Mouse (Mus musculus): ENCODE results near the gene 4930556J24Rik. TPM values are rescaled to one million over a fixed set of nuclear protein-coding genes. Genes with fewer than 3 reads are reported as not detected.
"Not testable (repeated sequence)": the region's sequence is repeated elsewhere in the genome, so short reads cannot be mapped to it uniquely, and the experiment has no call there.

Gene 4930556J24Rik
- total and polyA plus RNA-seq, 2 experiments from 2014 or later: 0.25 TPM; not detected in 1

- H3K4me3 ChIP-seq (ENCODE audit: low read length): peak within 1 kb of the TSS; percentile 67
- no peaks in the 10 kb centered on the region for H3K36me3 ChIP-seq (ENCODE audit: insufficient read depth, low read length)
- H3K27ac ChIP-seq: peak within 1 kb of the TSS; percentile 93
- no peaks in the 10 kb centered on the region for H3K27me3 ChIP-seq (ENCODE audit: insufficient read depth, low read length)
- peaks cover 28% of the 10 kb centered on the region for H3K4me1 ChIP-seq (ENCODE audit: insufficient read depth, low read length)
- DNase-seq (ENCODE audit: low spot score) (peak; percentile 91), ATAC-seq (peak; percentile 69)
- peak within 1 kb of the TSS; percentile 93 for H3K4me2 ChIP-seq (ENCODE audit: low read depth, low read length)
- no peaks in the 10 kb centered on the region for H3K9me3 ChIP-seq (ENCODE audit: low read length)
- under 1% methylated on average over 27 of the region's 28 CpGs for WGBS
- peak; percentile 96 for TF ChIP-seq CTCF (IDR thresholded peaks at IDR 0.05; ENCODE audit: low read depth)
- H3K9ac ChIP-seq (replicated peaks; ENCODE audit: low read length): peak within 1 kb of the TSS; percentile 77
Measured at GRCm38 (mm10) chr11:3914109-3914840, 62.3 kb downstream of the 4930556J24Rik start, which contains the start of gene Slc35e4. Gene Slc35e4, minus strand, starts transcription at chr11:3914664.

GRCm38 (mm10) chr11:3913316-3914108, 63.1 kb downstream of the 4930556J24Rik start:
- no peaks in the 10 kb centered on the region for H3K27me3 ChIP-seq (ENCODE audit: insufficient read depth, low read length)

GRCm38 (mm10) chr11:3912875-3913271, 63.7 kb downstream of the 4930556J24Rik start:
- peak overlapping the region; percentile 93 for H3K27ac ChIP-seq
- peaks cover 28% of the 10 kb centered on the region for H3K4me1 ChIP-seq (ENCODE audit: insufficient read depth, low read length)
- H3K4me3 ChIP-seq (ENCODE audit: low read length): peak overlapping the region; percentile 67
- DNase-seq (ENCODE audit: low spot score) (peak; percentile 46), ATAC-seq (peak; percentile 19)
- H3K9ac ChIP-seq (replicated peaks; ENCODE audit: low read length): peak overlapping the region; percentile 77
- peak overlapping the region; percentile 93 for H3K4me2 ChIP-seq (ENCODE audit: low read depth, low read length)
- H3K9me3 ChIP-seq (ENCODE audit: low read length): no peaks in the 10 kb centered on the region
- peak; percentile 32 for TF ChIP-seq CTCF (IDR thresholded peaks at IDR 0.05; ENCODE audit: low read depth)
- H3K27me3 ChIP-seq (ENCODE audit: insufficient read depth, low read length): no peaks in the 10 kb centered on the region
- 1% methylated on average over 16 of the region's 16 CpGs for WGBS
- H3K36me3 ChIP-seq (ENCODE audit: insufficient read depth, low read length): no peaks in the 10 kb centered on the region

More at GRCm38 (mm10) chr11:3913316-3914108, 63.1 kb downstream of the 4930556J24Rik start:
- Histone ChIP-seq H3K36me3 (ENCODE audit: insufficient read depth, low read length) (no peaks in the 10 kb centered on the region), H3K9ac (replicated peaks; ENCODE audit: low read length) (peak overlapping the region; percentile 77), H3K27ac (peak overlapping the region; percentile 93), H3K4me3 (ENCODE audit: low read length) (peak overlapping the region; percentile 67), H3K9me3 (ENCODE audit: low read length) (no peaks in the 10 kb centered on the region), H3K4me2 (ENCODE audit: low read depth, low read length) (peak overlapping the region; percentile 93), H3K4me1 (ENCODE audit: insufficient read depth, low read length) (peaks cover 28% of the 10 kb centered on the region)
- DNase-seq (ENCODE audit: low spot score) (peak; percentile 95), ATAC-seq (peak; percentile 91)
- under 1% methylated on average over 62 of the region's 65 CpGs for WGBS
- no peak; the same call in 1 of the 2 replicates for TF ChIP-seq CTCF (IDR thresholded peaks at IDR 0.05; ENCODE audit: low read depth)

GRCm38 (mm10) chr11:3912100-3912874, 64.3 kb downstream of the 4930556J24Rik start:
- TF ChIP-seq CTCF (IDR thresholded peaks at IDR 0.05; ENCODE audit: low read depth): no peak
- H3K9ac ChIP-seq (replicated peaks; ENCODE audit: low read length): peak overlapping the region; percentile 77
- H3K36me3 ChIP-seq (ENCODE audit: insufficient read depth, low read length): peaks cover under 1% of the 10 kb centered on the region; the same call in 1 of the 2 replicates
- H3K4me1 ChIP-seq (ENCODE audit: insufficient read depth, low read length): peaks cover 28% of the 10 kb centered on the region
- 8% methylated on average over 19 of the region's 19 CpGs for WGBS
- no peaks in the 10 kb centered on the region for H3K27me3 ChIP-seq (ENCODE audit: insufficient read depth, low read length)
- H3K4me2 ChIP-seq (ENCODE audit: low read depth, low read length): peak overlapping the region; percentile 93
- peak; percentile 71 for DNase-seq (ENCODE audit: low spot score)
- peak overlapping the region; percentile 93 for H3K27ac ChIP-seq
- peak; percentile 22 for ATAC-seq
- H3K4me3 ChIP-seq (ENCODE audit: low read length): peak overlapping the region; percentile 67
- H3K9me3 ChIP-seq (ENCODE audit: low read length): no peaks in the 10 kb centered on the region

GRCm38 (mm10) chr11:3911440-3911839, 65.1 kb downstream of the 4930556J24Rik start:
- Histone ChIP-seq H3K4me1 (ENCODE audit: insufficient read depth, low read length) (peaks cover 28% of the 10 kb centered on the region), H3K4me3 (ENCODE audit: low read length) (peak overlapping the region; percentile 67), H3K27ac (peak overlapping the region; percentile 93; the same call in 1 of the 2 replicates), H3K9ac (replicated peaks; ENCODE audit: low read length) (peak overlapping the region; percentile 46; the same call in 1 of the 2 replicates), H3K4me2 (ENCODE audit: low read depth, low read length) (peak overlapping the region; percentile 93)
- not testable (repeated sequence) for H3K9me3 ChIP-seq (ENCODE audit: low read length); DNase-seq (ENCODE audit: low spot score); H3K27me3 ChIP-seq (ENCODE audit: insufficient read depth, low read length); H3K36me3 ChIP-seq (ENCODE audit: insufficient read depth, low read length); ATAC-seq
- WGBS: 73% methylated on average over 5 of the region's 6 CpGs
